Mouse (Mus musculus) limb, embryonic 14.5 days (tissue): ENCODE data around the gene Hmces. TPM values are rescaled to one million over a fixed set of nuclear protein-coding genes. Genes with fewer than 3 reads are reported as not detected.

Experiments used
- ATAC-seq: fragments of 200-750 bp; cut with Nextera tagmentation; 2 replicates; pipeline ENCODE4 v1.8.0; 2017; ENCODE audit warnings: low read depth, moderate number of reproducible peaks, moderate TSS enrichment; ENCODE audit not compliant: low FRiP score
- DNase-seq: peaks from one replicate; pipeline ENCODE4 v3.0.0-alpha.2; 2015; ENCODE audit warnings: low spot score
- H3K27ac ChIP-seq: fragments of 300-500 bp; sonication (generic); replicated peaks from 2 replicates; pipeline ENCODE4 v1.5.1; 2014; ENCODE audit warnings: low read depth, mild to moderate bottlenecking, low read length, moderate library complexity, mixed read lengths
- H3K27me3 ChIP-seq: fragments of 300-500 bp; sonication (generic); 2 replicates; pipeline ENCODE4 v1.6.1; 2014; ENCODE audit warnings: low read length, mixed read lengths; ENCODE audit not compliant: control insufficient read depth, insufficient read depth
- H3K36me3 ChIP-seq: fragments of 300-500 bp; sonication (generic); 2 replicates; pipeline ENCODE4 v1.6.1; 2014; ENCODE audit warnings: mild to moderate bottlenecking, low read length, moderate library complexity, mixed read lengths; ENCODE audit not compliant: control insufficient read depth, insufficient read depth
- H3K4me1 ChIP-seq: fragments of 300-500 bp; sonication (generic); 2 replicates; pipeline ENCODE4 v1.6.1; 2014; ENCODE audit warnings: antibody characterized with exemption, low read length, mixed read lengths; ENCODE audit not compliant: control insufficient read depth, insufficient read depth
- H3K4me2 ChIP-seq: fragments of 300-500 bp; sonication (generic); replicated peaks from 2 replicates; pipeline ENCODE4 v1.6.1; 2014; ENCODE audit warnings: low read depth, mild to moderate bottlenecking, low read length, moderate library complexity; ENCODE audit not compliant: severe bottlenecking
- H3K4me3 ChIP-seq: fragments of 300-500 bp; sonication (generic); replicated peaks from 2 replicates; pipeline ENCODE4 v1.5.1; 2014; ENCODE audit warnings: low read length
- H3K9ac ChIP-seq: fragments of 300-500 bp; sonication (generic); 2 replicates; pipeline ENCODE4 v1.6.1; 2014; ENCODE audit warnings: mild to moderate bottlenecking, low read depth, low read length, moderate library complexity; ENCODE audit not compliant: severe bottlenecking
- H3K9me3 ChIP-seq: fragments of 300-500 bp; sonication (generic); 2 replicates; pipeline ENCODE4 v1.6.1; 2016; ENCODE audit warnings: low read length; ENCODE audit not compliant: control insufficient read depth
- POLR2A ChIP-seq: fragments of 200-500 bp; IDR thresholded peaks from 2 replicates; pipeline ENCODE4 v1.8.0; 2012; ENCODE audit warnings: inconsistent platforms, mild to moderate bottlenecking, moderate library complexity, borderline replicate concordance; ENCODE audit not compliant: insufficient read depth, insufficient read length; ENCODE audit errors: extremely low read depth
- WGBS: fragments of 180-500 bp; shearing (Covaris S2); extraction: QIAGEN DNeasy Blood & Tissue Kit; methylation state at CpG from one replicate; pipeline ENCODE4 v1.1.7; 2014; 5-methylcytosine and 5-hydroxymethylcytosine counted together
- polyA plus RNA-seq, 2 experiments: library from polyadenylated mRNA; depleted of rRNA in 1 of 2; stranded (reverse) in 1 of 2; unstranded in 1 of 2; fragments of >200 nt; fragmentation: Nextera tagmentation in 1 of 2; extraction: Ambion mirVana in 1 of 2; gene quantifications; 2 replicates each; pipeline versions ENCODE4 v1.2.1 to v1.2.3; 2012 to 2014

Hmces gene
- polyA plus RNA-seq (2012; rRNA removed), result 42.6 and 44.1 TPM in 2 replicates
- polyA plus RNA-seq (2014; fragmentation: Nextera tagmentation; extraction: Ambion mirVana), result 48.9 and 59.0 TPM in 2 replicates

DNA sequence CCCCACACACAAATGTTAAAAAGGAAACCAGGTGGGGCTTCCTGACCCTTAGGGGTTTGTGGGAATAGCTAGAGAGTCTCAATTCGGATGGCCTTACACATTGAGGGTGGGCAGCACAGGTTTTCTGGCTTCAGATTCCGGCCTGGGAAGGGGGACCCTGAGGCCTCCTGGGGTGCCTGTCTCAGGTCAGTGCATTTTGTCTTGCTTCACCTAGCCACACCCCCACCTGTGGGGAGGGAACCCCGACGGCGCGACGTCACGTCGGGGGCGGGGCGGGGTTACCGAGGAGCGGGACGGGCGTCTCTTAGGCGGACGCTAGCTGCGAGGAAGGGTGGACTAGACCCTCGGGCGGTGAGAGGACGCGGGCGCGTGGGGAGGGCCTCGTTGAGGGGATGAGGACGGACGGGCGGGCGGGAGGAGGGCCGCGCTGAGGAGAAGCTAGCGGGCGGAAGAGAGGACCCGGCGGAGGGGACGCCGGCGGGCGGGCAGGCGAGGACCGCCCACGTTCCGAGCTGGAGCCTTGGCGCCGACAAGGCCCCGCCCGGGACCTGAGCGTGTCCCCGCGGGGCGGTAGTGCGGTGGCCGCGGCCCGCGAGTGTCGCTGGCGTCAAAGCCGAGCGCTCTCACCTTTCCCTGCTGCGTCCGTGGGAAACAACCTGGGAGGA is at the start of gene Hmces:
Gene Hmces (plus strand): TSS at position 275 of the 665 bp plus-strand sequence.
- peaks cover 70% of the 10 kb centered on the region for H3K36me3 ChIP-seq
- TF ChIP-seq POLR2A, result 0 out of 2 replicates have a peak, but pooled peaks have one; percentile 9
- peak within 1 kb of the TSS; percentile 89 for H3K4me3 ChIP-seq
- H3K27ac ChIP-seq, result peak within 1 kb of the TSS; percentile 87
- no peaks in the 10 kb centered on the region for H3K27me3 ChIP-seq
- peak within 1 kb of the TSS; percentile 87 for H3K9ac ChIP-seq
- H3K4me2 ChIP-seq, result peak within 1 kb of the TSS; percentile 74
- DNase-seq, result peak; percentile 63
- under 1% methylated on average over 54 of the region's 62 CpGs for WGBS
- peaks cover 12% of the 10 kb centered on the region for H3K4me1 ChIP-seq
- peak; percentile 91 for ATAC-seq
- H3K9me3 ChIP-seq, result no peaks in the 10 kb centered on the region

DNA sequence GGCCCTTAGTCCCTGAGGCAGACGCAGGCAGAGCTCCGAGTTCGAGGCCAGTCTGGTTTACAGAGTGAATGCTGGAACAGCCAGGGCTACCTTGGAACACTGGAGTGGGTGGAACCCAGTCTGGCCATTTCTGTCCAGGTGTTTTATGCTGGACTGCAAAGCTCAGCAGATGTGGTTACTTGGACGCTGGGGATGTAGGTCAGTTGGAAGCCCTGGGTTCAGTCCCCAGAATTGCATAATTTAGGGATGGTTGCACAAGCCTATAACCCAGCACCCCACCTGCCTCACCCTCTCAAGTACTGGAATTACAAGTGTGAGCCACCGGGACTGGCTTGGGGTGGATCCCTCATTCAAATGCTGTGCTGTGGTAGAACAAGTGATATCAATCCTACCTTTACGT is 47.5 kb upstream of the Hmces start:
- H3K4me2 ChIP-seq, result no peak overlapping the region
- WGBS, result 87% methylated on average over 6 of the region's 6 CpGs
- DNase-seq, result no peak

DNA sequence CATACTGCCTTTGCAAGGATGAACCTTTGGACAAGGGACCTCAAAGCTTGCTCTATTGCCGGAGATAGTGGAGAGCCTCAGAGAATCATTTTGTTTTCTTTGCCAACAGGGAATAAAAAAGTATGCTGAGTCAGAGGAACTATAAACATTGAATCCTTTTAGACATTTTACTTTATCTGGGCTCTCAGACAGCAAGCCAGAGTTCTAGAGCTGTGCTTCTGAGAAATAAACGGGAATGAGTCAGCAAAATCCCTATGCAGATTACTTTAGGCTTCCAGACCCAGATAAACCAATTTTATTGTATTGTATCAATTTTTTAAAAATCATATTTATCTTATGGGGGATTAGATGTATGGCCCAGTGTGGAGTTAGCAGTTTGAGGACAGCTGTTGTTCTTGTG is 46.5 kb upstream of the Hmces start:
- no peak overlapping the region for H3K27ac ChIP-seq
- no peak overlapping the region for H3K4me3 ChIP-seq
- no peak overlapping the region for H3K9ac ChIP-seq
- no peak for TF ChIP-seq POLR2A
- H3K9me3 ChIP-seq, result no peaks in the 10 kb centered on the region
- ATAC-seq (no peak), DNase-seq (no peak)
- H3K36me3 ChIP-seq, result no peaks in the 10 kb centered on the region
- H3K27me3 ChIP-seq, result no peaks in the 10 kb centered on the region
- no peak overlapping the region for H3K4me2 ChIP-seq
- H3K4me1 ChIP-seq, result no peaks in the 10 kb centered on the region
- 71% methylated on average over 2 of the region's 2 CpGs for WGBS

More for the DNA sequence above, 47.5 kb upstream of the Hmces start:
- H3K36me3 ChIP-seq, result no peaks in the 10 kb centered on the region
- no peaks in the 10 kb centered on the region for H3K27me3 ChIP-seq
- no peaks in the 10 kb centered on the region for H3K4me1 ChIP-seq
- H3K9me3 ChIP-seq, result no peaks in the 10 kb centered on the region
- no peak for TF ChIP-seq POLR2A
- no peak overlapping the region for H3K4me3 ChIP-seq
- no peak overlapping the region for H3K9ac ChIP-seq
- H3K27ac ChIP-seq, result no peak overlapping the region
- no peak for ATAC-seq

DNA sequence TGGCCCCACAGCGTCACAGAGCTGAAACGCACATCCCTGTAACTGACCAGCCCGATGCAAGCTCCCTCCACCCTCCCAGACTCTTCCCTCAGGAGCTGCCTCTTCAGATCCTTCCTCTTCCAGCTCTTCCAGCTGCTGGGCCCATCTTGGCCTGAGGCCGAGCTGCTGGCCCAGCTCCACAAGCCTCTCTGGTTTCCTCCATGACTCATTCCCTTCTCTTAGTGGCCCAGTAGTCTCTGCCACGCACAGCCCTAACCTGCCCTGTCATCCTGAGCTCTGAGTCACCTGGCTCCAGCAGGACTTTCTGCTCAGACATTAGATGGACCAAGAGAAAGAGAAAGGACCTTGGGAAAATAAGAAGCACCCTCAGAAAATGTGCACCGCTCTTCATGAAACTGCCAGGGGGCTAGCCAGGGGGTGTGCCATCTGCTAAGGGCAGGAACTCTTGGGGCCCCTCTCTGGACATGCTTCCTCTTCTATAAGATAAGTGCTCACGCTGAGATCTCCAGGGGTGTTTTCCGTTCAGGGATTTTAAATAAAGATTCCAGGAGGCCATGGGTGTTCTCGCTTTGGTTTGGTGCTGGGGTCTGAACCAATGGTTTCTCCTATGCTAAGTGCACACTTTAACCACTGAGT is 44.7 kb upstream of the Hmces start:
- H3K27ac ChIP-seq, result no peak overlapping the region
- no peak overlapping the region for H3K4me3 ChIP-seq
- H3K27me3 ChIP-seq, result no peaks in the 10 kb centered on the region
- ATAC-seq, result no peak
- H3K9ac ChIP-seq, result no peak overlapping the region
- H3K4me2 ChIP-seq, result no peak overlapping the region
- H3K4me1 ChIP-seq, result no peaks in the 10 kb centered on the region
- no peak for TF ChIP-seq POLR2A
- H3K36me3 ChIP-seq, result no peaks in the 10 kb centered on the region
- peak; percentile 48 for DNase-seq
- WGBS, result 68% methylated on average over 9 of the region's 9 CpGs
- no peaks in the 10 kb centered on the region for H3K9me3 ChIP-seq

DNA sequence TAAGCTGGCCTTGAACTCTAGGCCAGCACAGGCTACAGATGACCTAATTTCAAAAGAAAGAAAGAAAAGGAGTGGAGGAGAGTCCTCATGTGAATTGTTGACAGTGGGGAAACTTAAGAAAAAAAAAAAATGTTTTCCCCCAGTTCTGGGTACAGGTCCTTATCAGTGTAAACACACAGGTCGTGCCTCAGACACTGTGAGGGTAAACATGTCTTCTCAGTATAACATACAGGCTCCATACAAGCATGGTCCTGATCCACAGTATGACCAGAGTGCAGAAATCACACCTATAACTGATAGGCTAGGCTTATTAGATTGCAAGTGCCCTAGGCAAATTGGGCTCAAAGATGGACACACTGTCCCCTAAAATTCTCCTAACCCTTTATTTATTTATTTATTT is 43.3 kb upstream of the Hmces start:
- no peaks in the 10 kb centered on the region for H3K9me3 ChIP-seq
- H3K27me3 ChIP-seq, result no peaks in the 10 kb centered on the region
- no peak for TF ChIP-seq POLR2A
- no peak for DNase-seq
- H3K4me1 ChIP-seq, result no peaks in the 10 kb centered on the region
- H3K4me3 ChIP-seq, result no peak overlapping the region
- no peak overlapping the region for H3K4me2 ChIP-seq
- 81% methylated on average over 1 of the region's 1 CpGs for WGBS
- ATAC-seq, result no peak
- H3K9ac ChIP-seq, result no peak overlapping the region
- H3K36me3 ChIP-seq, result no peaks in the 10 kb centered on the region
- no peak overlapping the region for H3K27ac ChIP-seq
